Comparison of ENCODE assay signal across 25 mouse cellular contexts in genomic region chr1:132141753-132142152, GRCm38 (mm10). TPM values are rescaled to one million over a fixed set of nuclear protein-coding genes. Genes with fewer than 3 reads are reported as not detected.
"Had no signal": no experiment of that assay in that cellular context is flagged by ENCODE, and none has a peak within 500 bp of the region (broad histone marks: within the 10 kb centered on the region; RNA-seq: fewer than 3 reads in every experiment).

No protein-coding gene starts in this region.

- H3K27ac ChIP-seq: kidney, postnatal 0 days; limb, embryonic 13.5 days; lung, embryonic 15.5 days; midbrain, embryonic 10.5 days; midbrain, embryonic 13.5 days; neural tube, embryonic 13.5 days; stomach, embryonic 15.5 days had no signal

- H3K27me3 ChIP-seq: lung, embryonic 15.5 days; stomach, embryonic 15.5 days had no signal

- DNase-seq: kidney, postnatal 25 days; left cerebral cortex, postnatal 4 days; lung, adult 18-20 months; lung, postnatal 10 days; lung, postnatal 36 days; retina, postnatal 1 day; right cerebral cortex, postnatal 25 days; spleen, adult 18-20 months; thymus, postnatal 25 days had no signal

- ATAC-seq: intestine, postnatal 0 days; midbrain, embryonic 13.5 days; midbrain, embryonic 16.5 days had no signal

- H3K4me3 ChIP-seq: limb, embryonic 13.5 days; lung, embryonic 15.5 days; megakaryocyte, embryonic 14.5 days; midbrain, embryonic 10.5 days; midbrain, embryonic 13.5 days; myocyte; neural tube, embryonic 13.5 days; stomach, embryonic 15.5 days had no signal

- H3K9me3 ChIP-seq: limb, embryonic 13.5 days; lung, embryonic 15.5 days; midbrain, embryonic 10.5 days; midbrain, embryonic 13.5 days; neural tube, embryonic 13.5 days; stomach, embryonic 15.5 days had no signal

- H3K9ac ChIP-seq: limb, embryonic 13.5 days; lung, embryonic 15.5 days; midbrain, embryonic 13.5 days; neural tube, embryonic 13.5 days; stomach, embryonic 15.5 days had no signal

- H3K36me3 ChIP-seq: limb, embryonic 13.5 days; lung, embryonic 15.5 days; midbrain, embryonic 10.5 days; midbrain, embryonic 13.5 days; neural tube, embryonic 13.5 days; stomach, embryonic 15.5 days had no signal

- H3K4me2 ChIP-seq: limb, embryonic 13.5 days; lung, embryonic 15.5 days; midbrain, embryonic 13.5 days; neural tube, embryonic 13.5 days; stomach, embryonic 15.5 days had no signal

RNA-seq across cellular contexts. Expression of gene Cdk18, which starts 2.3 kb away (rescaled TPM):
- total RNA-seq: monocyte, adult 5-6 weeks; neutrophil, adult 5-6 weeks had no signal

RNA-seq across cellular contexts. Expression of gene Lemd1, which starts 49.5 kb away (rescaled TPM):
- total RNA-seq: monocyte, adult 5-6 weeks; neutrophil, adult 5-6 weeks had no signal
- polyA plus RNA-seq: kidney, adult 2 months had no signal

RNA-seq across cellular contexts. Expression of gene AC124108.1, which starts 49.5 kb away (rescaled TPM):
- total RNA-seq: monocyte, adult 5-6 weeks; neutrophil, adult 5-6 weeks had no signal
- polyA plus RNA-seq: intestine, postnatal 0 days; kidney, adult 2 months; large intestine, adult 2 months; thymus, postnatal 0 days had no signal
